Mouse (Mus musculus) embryonic facial prominence, embryonic 12.5 days (tissue): ENCODE results near the gene Lypd3. TPM values are rescaled to one million over a fixed set of nuclear protein-coding genes. Genes with fewer than 3 reads are reported as not detected.
A peak's percentile ranks its signal among the peaks of the same experiment; 100 is the strongest.

ENCODE experiments used
- ATAC-seq: fragments of 200-750 bp; cut with Nextera tagmentation; 2 replicates; pipeline ENCODE4 v1.8.0; 2017; ENCODE audit not compliant: insufficient number of reproducible peaks, insufficient read depth, low FRiP score, low TSS enrichment
- H3K27ac ChIP-seq: fragments of 300-500 bp; sonication (generic); 2 replicates; pipeline ENCODE4 v1.5.1; 2016; ENCODE audit warnings: mild to moderate bottlenecking
- H3K27me3 ChIP-seq: fragments of 300-500 bp; sonication (generic); 2 replicates; pipeline ENCODE4 v1.6.1; 2016; ENCODE audit warnings: mild to moderate bottlenecking, moderate library complexity
- H3K36me3 ChIP-seq: fragments of 300-500 bp; sonication (generic); 2 replicates; pipeline ENCODE4 v1.6.1; 2016; ENCODE audit warnings: mild to moderate bottlenecking
- H3K4me1 ChIP-seq: fragments of 300-500 bp; sonication (generic); 2 replicates; pipeline ENCODE4 v1.6.1; 2016
- H3K4me2 ChIP-seq: fragments of 300-500 bp; sonication (generic); replicated peaks from 2 replicates; pipeline ENCODE4 v1.6.1; 2016; ENCODE audit warnings: mild to moderate bottlenecking, moderate library complexity
- H3K4me3 ChIP-seq: fragments of 300-500 bp; sonication (generic); 2 replicates; pipeline ENCODE4 v1.5.1; 2016; ENCODE audit warnings: mild to moderate bottlenecking
- H3K9ac ChIP-seq: fragments of 300-500 bp; sonication (generic); 2 replicates; pipeline ENCODE4 v1.6.1; 2016; ENCODE audit warnings: mild to moderate bottlenecking, moderate library complexity
- H3K9me3 ChIP-seq: fragments of 300-500 bp; sonication (generic); 2 replicates; pipeline ENCODE4 v1.6.1; 2016; ENCODE audit warnings: mild to moderate bottlenecking, moderate library complexity
- WGBS: fragments of 180-500 bp; shearing (Covaris S2); methylation state at CpG from one replicate; pipeline ENCODE4 v1.1.7; 2016; 5-methylcytosine and 5-hydroxymethylcytosine counted together
- polyA plus RNA-seq: library from polyadenylated mRNA; unstranded; fragments of >200 nt; fragmentation: Nextera tagmentation; extraction: Ambion mirVana; gene quantifications from 2 replicates; pipeline ENCODE4 v1.2.1, GENCODE M21; 2016

Lypd3 gene
- polyA plus RNA-seq: 2.8 and 3.5 TPM in 2 replicates

GRCm38 (mm10) chr7:24636264-24636663, at the start of gene Lypd3:
Gene Lypd3, plus strand, starts transcription at chr7:24636550.
- 16% methylated on average over 15 of the region's 15 CpGs for WGBS
- Histone ChIP-seq H3K36me3 (no peaks in the 10 kb centered on the region), H3K9ac (peak within 1 kb of the TSS; percentile 29), H3K4me3 (peak within 1 kb of the TSS; percentile 42), H3K27ac (no peak within 1 kb of the TSS), H3K4me2 (peak within 1 kb of the TSS; percentile 69), H3K27me3 (peaks cover 53% of the 10 kb centered on the region), H3K9me3 (no peaks in the 10 kb centered on the region), H3K4me1 (peaks cover 17% of the 10 kb centered on the region)
- ATAC-seq: no peak

GRCm38 (mm10) chr7:24586828-24587227, 49.5 kb upstream of the Lypd3 start:
- 6% methylated on average over 8 of the region's 8 CpGs for WGBS
- no peak overlapping the region for H3K27ac ChIP-seq
- ATAC-seq: peak; percentile 61
- H3K4me3 ChIP-seq: peak overlapping the region; percentile 52
- peak overlapping the region; percentile 60; the same call in 1 of the 2 replicates for H3K9ac ChIP-seq
- H3K36me3 ChIP-seq: no peaks in the 10 kb centered on the region
- H3K4me1 ChIP-seq: no peaks in the 10 kb centered on the region
- H3K4me2 ChIP-seq: peak overlapping the region; percentile 70
- H3K9me3 ChIP-seq: 0 out of 2 replicates have a peak, but pooled peaks cover 4% of the 10 kb centered on the region
- peaks cover 29% of the 10 kb centered on the region for H3K27me3 ChIP-seq

- Histone ChIP-seq H3K9ac (peak within 1 kb of the TSS; percentile 60), H3K36me3 (no peaks in the 10 kb centered on the region), H3K4me2 (peak within 1 kb of the TSS; percentile 70), H3K9me3 (0 out of 2 replicates have a peak, but pooled peaks cover 4% of the 10 kb centered on the region), H3K27me3 (peaks cover 29% of the 10 kb centered on the region), H3K4me1 (no peaks in the 10 kb centered on the region), H3K27ac (no peak within 1 kb of the TSS), H3K4me3 (peak within 1 kb of the TSS; percentile 52)
- WGBS: 8% methylated on average over 30 of the region's 30 CpGs
- peak; percentile 38; the same call in 1 of the 2 replicates for ATAC-seq
Measured at GRCm38 (mm10) chr7:24587330-24588105, 48.8 kb upstream of the Lypd3 start, which contains the start of the genes Ethe1 and Zfp575. Gene Ethe1, plus strand, starts transcription at chr7:24587543. Gene Zfp575, minus strand, starts transcription at chr7:24587641.

GRCm38 (mm10) chr7:24588336-24588735, 48.0 kb upstream of the Lypd3 start:
- H3K9ac ChIP-seq: no peak overlapping the region
- no peaks in the 10 kb centered on the region for H3K4me1 ChIP-seq
- no peaks in the 10 kb centered on the region for H3K36me3 ChIP-seq
- H3K9me3 ChIP-seq: 0 out of 2 replicates have a peak, but pooled peaks cover 4% of the 10 kb centered on the region
- 85% methylated on average over 13 of the region's 13 CpGs for WGBS
- H3K4me3 ChIP-seq: no peak overlapping the region
- peaks cover 29% of the 10 kb centered on the region for H3K27me3 ChIP-seq
- H3K27ac ChIP-seq: no peak overlapping the region
- no peak for ATAC-seq
- no peak overlapping the region for H3K4me2 ChIP-seq

- Histone ChIP-seq H3K4me3 (no peak overlapping the region), H3K9ac (no peak overlapping the region), H3K27ac (no peak overlapping the region), H3K27me3 (peaks cover 14% of the 10 kb centered on the region), H3K4me1 (peaks cover 7% of the 10 kb centered on the region), H3K9me3 (no peaks in the 10 kb centered on the region), H3K4me2 (no peak overlapping the region), H3K36me3 (0 out of 2 replicates have a peak, but pooled peaks cover 3% of the 10 kb centered on the region)
- WGBS: 75% methylated on average over 5 of the region's 5 CpGs
- ATAC-seq: no peak
Measured at GRCm38 (mm10) chr7:24591735-24592134, 44.6 kb upstream of the Lypd3 start.

- WGBS: 64% methylated on average over 4 of the region's 4 CpGs
- Histone ChIP-seq H3K9ac (no peak overlapping the region), H3K4me1 (peaks cover 7% of the 10 kb centered on the region), H3K4me3 (no peak overlapping the region), H3K27ac (no peak overlapping the region), H3K27me3 (peaks cover 10% of the 10 kb centered on the region), H3K4me2 (no peak overlapping the region), H3K9me3 (no peaks in the 10 kb centered on the region), H3K36me3 (0 out of 2 replicates have a peak, but pooled peaks cover 3% of the 10 kb centered on the region)
- no peak for ATAC-seq
Measured at GRCm38 (mm10) chr7:24592163-24592562, 44.2 kb upstream of the Lypd3 start.

GRCm38 (mm10) chr7:24592781-24593180, 43.6 kb upstream of the Lypd3 start:
- ATAC-seq: no peak
- Histone ChIP-seq H3K9me3 (no peaks in the 10 kb centered on the region), H3K36me3 (0 out of 2 replicates have a peak, but pooled peaks cover 3% of the 10 kb centered on the region), H3K9ac (no peak overlapping the region), H3K4me3 (no peak overlapping the region), H3K4me1 (peaks cover 7% of the 10 kb centered on the region), H3K27me3 (peaks cover 10% of the 10 kb centered on the region), H3K4me2 (no peak overlapping the region), H3K27ac (no peak overlapping the region)
- 82% methylated on average over 6 of the region's 6 CpGs for WGBS

GRCm38 (mm10) chr7:24593621-24594308, 42.6 kb upstream of the Lypd3 start:
- peak overlapping the region; percentile 63 for H3K4me3 ChIP-seq
- no peaks in the 10 kb centered on the region for H3K9me3 ChIP-seq
- peaks cover 7% of the 10 kb centered on the region for H3K4me1 ChIP-seq
- ATAC-seq: peak; percentile 86
- 2% methylated on average over 39 of the region's 39 CpGs for WGBS
- H3K27ac ChIP-seq: no peak overlapping the region
- peak overlapping the region; percentile 75 for H3K4me2 ChIP-seq
- peak overlapping the region; percentile 78 for H3K9ac ChIP-seq
- H3K27me3 ChIP-seq: peaks cover 10% of the 10 kb centered on the region
- 0 out of 2 replicates have a peak, but pooled peaks cover 3% of the 10 kb centered on the region for H3K36me3 ChIP-seq

GRCm38 (mm10) chr7:24594309-24594803, 42.0 kb upstream of the Lypd3 start:
- Histone ChIP-seq H3K4me1 (peaks cover 7% of the 10 kb centered on the region), H3K27ac (no peak overlapping the region), H3K27me3 (peaks cover 10% of the 10 kb centered on the region), H3K9ac (peak overlapping the region; percentile 78), H3K36me3 (0 out of 2 replicates have a peak, but pooled peaks cover 3% of the 10 kb centered on the region), H3K4me2 (peak overlapping the region; percentile 75), H3K9me3 (no peaks in the 10 kb centered on the region), H3K4me3 (peak overlapping the region; percentile 63)
- 0 out of 2 replicates have a peak, but pooled peaks have one; percentile 4 for ATAC-seq
- 2% methylated on average over 13 of the region's 13 CpGs for WGBS

- WGBS: 66% methylated on average over 2 of the region's 2 CpGs
Measured at GRCm38 (mm10) chr7:24595464-24595863, 40.9 kb upstream of the Lypd3 start.

GRCm38 (mm10) chr7:24598121-24598520, 38.2 kb upstream of the Lypd3 start:
- Histone ChIP-seq H3K4me1 (peaks cover 7% of the 10 kb centered on the region), H3K27me3 (peaks cover 10% of the 10 kb centered on the region), H3K27ac (no peak overlapping the region), H3K9ac (no peak overlapping the region), H3K4me3 (no peak overlapping the region), H3K36me3 (0 out of 2 replicates have a peak, but pooled peaks cover 3% of the 10 kb centered on the region), H3K9me3 (no peaks in the 10 kb centered on the region), H3K4me2 (no peak overlapping the region)
- no peak for ATAC-seq
- WGBS: 67% methylated on average over 4 of the region's 4 CpGs

More at GRCm38 (mm10) chr7:24595464-24595863, 40.9 kb upstream of the Lypd3 start:
- no peak overlapping the region for H3K4me3 ChIP-seq
- 0 out of 2 replicates have a peak, but pooled peaks cover 3% of the 10 kb centered on the region for H3K36me3 ChIP-seq
- peaks cover 10% of the 10 kb centered on the region for H3K27me3 ChIP-seq
- no peaks in the 10 kb centered on the region for H3K9me3 ChIP-seq
- H3K4me2 ChIP-seq: no peak overlapping the region
- H3K4me1 ChIP-seq: peaks cover 7% of the 10 kb centered on the region
- no peak overlapping the region for H3K9ac ChIP-seq
- no peak for ATAC-seq
- no peak overlapping the region for H3K27ac ChIP-seq
